Mouse (Mus musculus) forebrain, embryonic 16.5 days (tissue): Measurements from ENCODE around the gene Snx27. TPM values are rescaled to one million over a fixed set of nuclear protein-coding genes. Genes with fewer than 3 reads are reported as not detected.
A peak's percentile ranks its signal among the peaks of the same experiment; 100 is the strongest.

Experiments
- ATAC-seq: fragments of 200-750 bp; cut with Nextera tagmentation; 2 replicates; pipeline ENCODE4 v1.8.0; 2017; ENCODE audit warnings: mild to moderate bottlenecking, moderate library complexity
- H3K27ac ChIP-seq: fragments of 300-500 bp; sonication (generic); 2 replicates; pipeline ENCODE4 v1.5.1; 2014; ENCODE audit warnings: low read length, control low read depth
- H3K27me3 ChIP-seq: fragments of 300-500 bp; sonication (generic); replicated peaks from 2 replicates; pipeline ENCODE4 v1.6.1; 2014; ENCODE audit warnings: low read length; ENCODE audit not compliant: control insufficient read depth, insufficient read depth
- H3K36me3 ChIP-seq: fragments of 300-500 bp; sonication (generic); 2 replicates; pipeline ENCODE4 v1.6.1; 2014; ENCODE audit not compliant: control insufficient read depth, insufficient read depth
- H3K4me1 ChIP-seq: fragments of 300-500 bp; sonication (generic); replicated peaks from 2 replicates; pipeline ENCODE4 v1.6.1; 2014; ENCODE audit warnings: low read length; ENCODE audit not compliant: control insufficient read depth, insufficient read depth
- H3K4me2 ChIP-seq: fragments of 300-500 bp; sonication (generic); 2 replicates; pipeline ENCODE4 v1.6.1; 2014; ENCODE audit warnings: mild to moderate bottlenecking, low read length, control low read depth
- H3K4me3 ChIP-seq: fragments of 300-500 bp; sonication (generic); replicated peaks from 2 replicates; pipeline ENCODE4 v1.5.1; 2014; ENCODE audit warnings: mild to moderate bottlenecking, low read length, control low read depth
- H3K9ac ChIP-seq: fragments of 300-500 bp; sonication (generic); replicated peaks from 2 replicates; pipeline ENCODE4 v1.6.1; 2014; ENCODE audit warnings: low read depth, low read length, control low read depth
- H3K9me3 ChIP-seq: fragments of 300-500 bp; sonication (generic); 2 replicates; pipeline ENCODE4 v1.6.1; 2016; ENCODE audit warnings: low read length; ENCODE audit not compliant: control insufficient read depth
- WGBS: fragments of 180-500 bp; shearing (Covaris S2); extraction: QIAGEN DNeasy Blood & Tissue Kit; methylation state at CpG from one replicate; pipeline ENCODE4 v1.1.7; 2014; 5-methylcytosine and 5-hydroxymethylcytosine counted together
- polyA plus RNA-seq: library from polyadenylated mRNA; unstranded; fragments of >200 nt; fragmentation: Nextera tagmentation; extraction: Ambion mirVana; gene quantifications from 2 replicates; pipeline ENCODE4 v1.2.1, GENCODE M21; 2015

Snx27 gene
- polyA plus RNA-seq, 1 experiment from 2014 or later, result 85.2 TPM

GRCm38 (mm10) chr3:94582944-94583343, 428 bp upstream of the Snx27 start:
- H3K9me3 ChIP-seq, result no peaks in the 10 kb centered on the region
- no peak overlapping the region for H3K27ac ChIP-seq
- no peak overlapping the region for H3K4me2 ChIP-seq

GRCm38 (mm10) chr3:94581793-94582455, 592 bp downstream of the Snx27 start:
- Histone ChIP-seq H3K27me3 (no peaks in the 10 kb centered on the region), H3K36me3 (no peaks in the 10 kb centered on the region), H3K9me3 (no peaks in the 10 kb centered on the region), H3K4me3 (peak overlapping the region; percentile 78), H3K27ac (peak overlapping the region; percentile 93), H3K4me2 (peak overlapping the region; percentile 76), H3K9ac (peak overlapping the region; percentile 97), H3K4me1 (peaks cover 25% of the 10 kb centered on the region)
- WGBS, result 0% methylated on average over 38 of the region's 48 CpGs
- ATAC-seq, result peak; percentile 81

More at GRCm38 (mm10) chr3:94582944-94583343, 428 bp upstream of the Snx27 start:
- WGBS, result 69% methylated on average over 7 of the region's 7 CpGs
- Histone ChIP-seq H3K9ac (no peak overlapping the region; the same call in 1 of the 2 replicates), H3K27me3 (no peaks in the 10 kb centered on the region), H3K4me1 (peaks cover 23% of the 10 kb centered on the region), H3K4me3 (peak overlapping the region; percentile 78; the same call in 1 of the 2 replicates), H3K36me3 (no peaks in the 10 kb centered on the region)
- ATAC-seq, result no peak

- Histone ChIP-seq H3K36me3 (no peaks in the 10 kb centered on the region), H3K9ac (peak overlapping the region; percentile 97), H3K9me3 (no peaks in the 10 kb centered on the region), H3K27ac (peak overlapping the region; percentile 93), H3K4me1 (peaks cover 25% of the 10 kb centered on the region), H3K4me3 (peak overlapping the region; percentile 78), H3K4me2 (peak overlapping the region; percentile 76), H3K27me3 (no peaks in the 10 kb centered on the region)
- no peak for ATAC-seq
- WGBS, result 1% methylated on average over 16 of the region's 16 CpGs
Observed at GRCm38 (mm10) chr3:94581138-94581780, 1.3 kb downstream of the Snx27 start.

GRCm38 (mm10) chr3:94574506-94574905, 8.0 kb downstream of the Snx27 start:
- Histone ChIP-seq H3K27me3 (no peaks in the 10 kb centered on the region), H3K4me2 (no peak overlapping the region), H3K9ac (no peak overlapping the region), H3K9me3 (no peaks in the 10 kb centered on the region), H3K4me3 (no peak overlapping the region), H3K27ac (no peak overlapping the region), H3K4me1 (peaks cover 14% of the 10 kb centered on the region), H3K36me3 (no peaks in the 10 kb centered on the region)
- no peak for ATAC-seq
- 91% methylated on average over 6 of the region's 6 CpGs for WGBS

GRCm38 (mm10) chr3:94567242-94567641, 15.3 kb downstream of the Snx27 start:
- no peak overlapping the region for H3K4me3 ChIP-seq
- 48% methylated on average over 2 of the region's 2 CpGs for WGBS

GRCm38 (mm10) chr3:94565557-94565956, 17.0 kb downstream of the Snx27 start:
- no peak for ATAC-seq
- Histone ChIP-seq H3K9ac (no peak overlapping the region), H3K4me3 (no peak overlapping the region), H3K4me1 (0 out of 2 replicates have a peak, but pooled peaks cover 2% of the 10 kb centered on the region), H3K36me3 (no peaks in the 10 kb centered on the region), H3K27ac (no peak overlapping the region), H3K9me3 (no peaks in the 10 kb centered on the region), H3K27me3 (no peaks in the 10 kb centered on the region), H3K4me2 (no peak overlapping the region)
- WGBS, result 67% methylated on average over 2 of the region's 2 CpGs

More at GRCm38 (mm10) chr3:94567242-94567641, 15.3 kb downstream of the Snx27 start:
- H3K4me1 ChIP-seq, result 0 out of 2 replicates have a peak, but pooled peaks cover 2% of the 10 kb centered on the region
- no peaks in the 10 kb centered on the region for H3K36me3 ChIP-seq
- ATAC-seq, result no peak
- H3K9me3 ChIP-seq, result no peaks in the 10 kb centered on the region
- no peak overlapping the region for H3K9ac ChIP-seq
- H3K27me3 ChIP-seq, result no peaks in the 10 kb centered on the region
- no peak overlapping the region for H3K4me2 ChIP-seq
- no peak overlapping the region for H3K27ac ChIP-seq

- WGBS, result 43% methylated on average over 3 of the region's 3 CpGs
- Histone ChIP-seq H3K27ac (no peak overlapping the region), H3K4me3 (no peak overlapping the region), H3K9ac (no peak overlapping the region), H3K36me3 (no peaks in the 10 kb centered on the region), H3K27me3 (no peaks in the 10 kb centered on the region), H3K9me3 (no peaks in the 10 kb centered on the region), H3K4me1 (0 out of 2 replicates have a peak, but pooled peaks cover 2% of the 10 kb centered on the region), H3K4me2 (no peak overlapping the region)
- no peak for ATAC-seq
Observed at GRCm38 (mm10) chr3:94565127-94565526, 17.4 kb downstream of the Snx27 start.

GRCm38 (mm10) chr3:94564356-94565010, 18.0 kb downstream of the Snx27 start:
- Histone ChIP-seq H3K9me3 (no peaks in the 10 kb centered on the region), H3K4me1 (0 out of 2 replicates have a peak, but pooled peaks cover 2% of the 10 kb centered on the region), H3K27ac (no peak overlapping the region), H3K4me3 (no peak overlapping the region), H3K4me2 (no peak overlapping the region), H3K9ac (no peak overlapping the region), H3K27me3 (no peaks in the 10 kb centered on the region), H3K36me3 (0 out of 2 replicates have a peak, but pooled peaks cover under 1% of the 10 kb centered on the region)
- 90% methylated on average over 4 of the region's 4 CpGs for WGBS
- no peak for ATAC-seq

GRCm38 (mm10) chr3:94563163-94563562, 19.4 kb downstream of the Snx27 start:
- Histone ChIP-seq H3K27me3 (no peaks in the 10 kb centered on the region), H3K4me2 (no peak overlapping the region), H3K36me3 (peaks cover 7% of the 10 kb centered on the region; the same call in 1 of the 2 replicates), H3K4me3 (no peak overlapping the region), H3K9ac (no peak overlapping the region), H3K27ac (no peak overlapping the region), H3K9me3 (no peaks in the 10 kb centered on the region), H3K4me1 (0 out of 2 replicates have a peak, but pooled peaks cover 2% of the 10 kb centered on the region)
- 87% methylated on average over 3 of the region's 3 CpGs for WGBS
- ATAC-seq, result no peak
